Mouse (Mus musculus) stomach, embryonic 14.5 days (tissue): ENCODE measurements around the gene Ntm. TPM values are rescaled to one million over a fixed set of nuclear protein-coding genes. Genes with fewer than 3 reads are reported as not detected.

Source experiments
- ATAC-seq: fragments of 200-750 bp; cut with Nextera tagmentation; 2 replicates; pipeline ENCODE4 v1.8.0; 2017; ENCODE audit warnings: low read depth, moderate TSS enrichment; ENCODE audit not compliant: insufficient number of reproducible peaks, insufficient read depth, low FRiP score
- H3K27ac ChIP-seq: fragments of 300-500 bp; sonication (generic); 2 replicates; pipeline ENCODE4 v1.5.1; 2014; ENCODE audit warnings: mild to moderate bottlenecking, low read length, moderate library complexity, mixed read lengths
- H3K27me3 ChIP-seq: fragments of 300-500 bp; sonication (generic); 2 replicates; pipeline ENCODE4 v1.6.1; 2014; ENCODE audit warnings: low read length, control low read depth, mixed read lengths; ENCODE audit not compliant: control insufficient read depth, insufficient read depth
- H3K36me3 ChIP-seq: fragments of 300-500 bp; sonication (generic); 2 replicates; pipeline ENCODE4 v1.6.1; 2014; ENCODE audit warnings: mild to moderate bottlenecking, control low read depth, low read length, moderate library complexity, mixed read lengths; ENCODE audit not compliant: control insufficient read depth, insufficient read depth
- H3K4me1 ChIP-seq: fragments of 300-500 bp; sonication (generic); 2 replicates; pipeline ENCODE4 v1.6.1; 2014; ENCODE audit warnings: low read length, control low read depth, mixed read lengths; ENCODE audit not compliant: control insufficient read depth, insufficient read depth
- H3K4me2 ChIP-seq: fragments of 300-500 bp; sonication (generic); replicated peaks from 2 replicates; pipeline ENCODE4 v1.6.1; 2014; ENCODE audit warnings: low read depth, low read length, control low read depth
- H3K4me3 ChIP-seq: fragments of 300-500 bp; sonication (generic); 2 replicates; pipeline ENCODE4 v1.5.1; 2014; ENCODE audit warnings: low read depth, low read length, control low read depth
- H3K9ac ChIP-seq: fragments of 300-500 bp; sonication (generic); replicated peaks from 2 replicates; pipeline ENCODE4 v1.6.1; 2014; ENCODE audit warnings: low read depth, mild to moderate bottlenecking, control low read depth, low read length, moderate library complexity, mixed read lengths
- H3K9me3 ChIP-seq: fragments of 300-500 bp; sonication (generic); 2 replicates; pipeline ENCODE4 v1.6.1; 2016; ENCODE audit warnings: low read depth, low read length, control low read depth; ENCODE audit not compliant: control insufficient read depth
- WGBS: fragments of 180-500 bp; shearing (Covaris S2); extraction: QIAGEN DNeasy Blood & Tissue Kit; methylation state at CpG from one replicate; pipeline ENCODE4 v1.1.7; 2014; 5-methylcytosine and 5-hydroxymethylcytosine counted together
- polyA plus RNA-seq: library from polyadenylated mRNA; unstranded; fragments of >200 nt; fragmentation: Nextera tagmentation; extraction: Ambion mirVana; gene quantifications from 2 replicates; pipeline ENCODE4 v1.2.1, GENCODE M21; 2014

Gene Ntm
- polyA plus RNA-seq, 1 experiment from 2014 or later: 19.7 TPM

DNA sequence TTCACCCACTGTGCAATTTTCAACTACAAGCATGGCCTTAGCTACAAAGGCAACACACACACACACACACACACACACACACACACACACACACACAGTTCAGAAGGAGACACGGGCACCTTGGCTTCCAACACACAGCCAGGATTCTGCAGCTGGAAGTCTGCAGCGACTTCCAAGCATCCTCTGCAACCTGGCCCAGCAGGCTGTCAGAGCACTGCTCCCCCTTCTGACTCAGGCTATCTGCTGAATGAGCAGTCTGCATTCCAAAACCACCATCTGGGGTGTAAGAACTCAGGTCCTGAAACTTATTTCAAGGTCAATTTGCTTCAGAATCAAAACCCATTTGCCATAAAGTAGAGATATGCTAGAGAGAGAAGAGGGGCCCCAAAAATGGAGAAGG lies 246.1 kb downstream of the Ntm start:
- Histone ChIP-seq H3K27me3 (no peaks in the 10 kb centered on the region), H3K4me2 (no peak overlapping the region), H3K36me3 (no peaks in the 10 kb centered on the region), H3K4me3 (no peak overlapping the region), H3K4me1 (no peaks in the 10 kb centered on the region), H3K27ac (no peak overlapping the region), H3K9me3 (no peaks in the 10 kb centered on the region), H3K9ac (no peak overlapping the region)
- no peak for ATAC-seq
- 28% methylated on average over 2 of the region's 2 CpGs for WGBS

DNA sequence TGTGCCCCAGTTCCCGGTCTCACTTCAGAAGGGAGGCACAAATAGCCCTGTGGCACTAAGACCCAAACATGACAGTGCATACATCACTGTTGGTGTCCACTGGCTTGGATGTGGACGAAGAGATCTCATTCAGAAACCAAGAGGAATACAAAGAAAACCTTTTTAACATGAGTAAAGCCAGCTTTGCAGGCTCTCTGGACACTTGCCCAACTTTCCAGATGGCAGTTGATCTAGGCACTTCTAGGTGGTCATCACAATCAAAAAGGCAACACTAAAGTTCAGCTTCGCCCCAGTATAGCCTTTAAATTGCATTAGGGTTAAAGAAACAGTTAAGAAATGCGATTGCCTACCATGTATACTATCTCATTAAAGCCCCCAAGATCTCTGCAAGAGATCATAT lies 264.7 kb downstream of the Ntm start:
- Histone ChIP-seq H3K27ac (no peak overlapping the region), H3K4me1 (no peaks in the 10 kb centered on the region), H3K4me3 (no peak overlapping the region), H3K36me3 (no peaks in the 10 kb centered on the region), H3K9ac (no peak overlapping the region), H3K27me3 (no peaks in the 10 kb centered on the region), H3K9me3 (no peaks in the 10 kb centered on the region), H3K4me2 (no peak overlapping the region)
- ATAC-seq: no peak
- 85% methylated on average over 4 of the region's 4 CpGs for whole genome bisulfite sequencing

DNA sequence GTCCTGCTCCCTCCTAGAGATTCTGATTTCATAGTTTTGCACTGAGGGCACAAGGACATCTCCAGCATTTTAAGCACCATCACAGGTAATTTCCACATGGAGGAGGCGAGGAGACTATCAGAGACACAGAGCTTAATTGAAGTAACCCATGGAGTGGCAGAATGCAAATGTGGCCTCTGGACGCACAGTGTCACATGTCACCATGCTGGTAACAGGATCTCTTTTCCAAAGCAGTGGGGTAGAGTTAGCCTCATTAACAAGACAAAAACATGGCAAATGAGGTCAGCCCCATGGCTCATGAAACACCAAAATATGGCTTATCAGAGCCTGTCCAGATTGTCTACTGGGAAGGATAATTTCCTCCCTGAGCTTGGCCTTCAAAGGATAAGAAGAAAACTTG lies 268.8 kb downstream of the Ntm start:
- Histone ChIP-seq H3K9me3 (no peaks in the 10 kb centered on the region), H3K36me3 (no peaks in the 10 kb centered on the region), H3K4me3 (no peak overlapping the region), H3K27ac (no peak overlapping the region), H3K27me3 (no peaks in the 10 kb centered on the region), H3K9ac (no peak overlapping the region), H3K4me2 (no peak overlapping the region), H3K4me1 (no peaks in the 10 kb centered on the region)
- no peak for ATAC-seq
- 66% methylated on average over 2 of the region's 2 CpGs for WGBS

DNA sequence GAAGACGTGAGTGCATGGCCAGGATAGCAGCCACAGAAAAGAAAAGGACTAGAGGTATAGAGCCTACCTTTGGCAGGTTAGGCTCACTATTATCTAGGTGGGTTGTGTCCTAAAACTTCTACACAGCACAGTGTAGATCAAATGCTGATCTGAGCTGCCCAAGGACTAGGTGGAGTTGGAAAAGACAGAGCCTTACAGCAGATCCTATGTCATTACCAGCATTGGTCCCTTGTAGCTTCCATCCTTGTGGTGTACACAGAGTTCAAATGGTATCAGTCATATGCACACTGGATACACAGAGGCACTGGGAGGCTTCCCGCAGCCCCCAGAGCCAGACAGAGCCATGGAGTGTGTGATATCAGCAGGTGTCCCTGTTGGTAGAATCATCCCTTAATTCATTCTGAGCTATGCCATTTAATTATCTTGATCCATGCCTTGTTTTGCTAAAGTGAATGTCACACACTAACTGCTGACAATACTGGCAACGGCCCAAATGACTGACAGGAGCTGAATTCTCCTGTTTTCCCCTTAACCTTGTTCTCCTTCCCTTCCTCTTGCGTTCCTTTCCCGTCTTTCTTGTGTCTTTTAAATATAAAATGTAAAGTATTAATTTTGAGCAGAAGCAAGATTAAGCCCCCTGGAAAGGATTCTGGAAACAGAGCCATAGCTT lies 271.6 kb downstream of the Ntm start:
- no peak overlapping the region for H3K4me3 ChIP-seq
- no peaks in the 10 kb centered on the region for H3K27me3 ChIP-seq
- no peak overlapping the region for H3K9ac ChIP-seq
- no peaks in the 10 kb centered on the region for H3K36me3 ChIP-seq
- no peaks in the 10 kb centered on the region for H3K9me3 ChIP-seq
- no peaks in the 10 kb centered on the region for H3K4me1 ChIP-seq
- 82% methylated on average over 5 of the region's 5 CpGs for WGBS
- no peak overlapping the region for H3K4me2 ChIP-seq
- H3K27ac ChIP-seq: no peak overlapping the region
- no peak for ATAC-seq

DNA sequence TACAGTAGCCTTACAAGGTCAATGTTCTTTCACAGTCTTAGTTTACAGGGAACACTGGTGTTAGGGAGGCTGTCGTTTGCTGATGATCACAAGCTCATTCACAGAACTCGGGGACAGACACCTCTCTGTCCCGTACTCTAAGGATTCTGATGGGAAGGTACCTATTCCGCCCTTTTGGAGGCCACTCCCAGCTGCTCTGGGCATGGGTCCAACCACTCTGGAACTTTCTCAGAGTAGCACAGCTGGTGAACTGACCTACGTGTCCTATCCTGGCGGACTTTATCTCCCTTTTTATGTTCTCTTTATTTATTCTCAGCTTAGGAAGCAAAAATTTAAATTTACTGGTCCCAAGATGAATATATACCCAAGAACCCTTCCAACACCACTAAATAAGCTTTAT lies 280.7 kb downstream of the Ntm start:
- 65% methylated on average over 6 of the region's 6 CpGs for WGBS
- ATAC-seq: no peak

DNA sequence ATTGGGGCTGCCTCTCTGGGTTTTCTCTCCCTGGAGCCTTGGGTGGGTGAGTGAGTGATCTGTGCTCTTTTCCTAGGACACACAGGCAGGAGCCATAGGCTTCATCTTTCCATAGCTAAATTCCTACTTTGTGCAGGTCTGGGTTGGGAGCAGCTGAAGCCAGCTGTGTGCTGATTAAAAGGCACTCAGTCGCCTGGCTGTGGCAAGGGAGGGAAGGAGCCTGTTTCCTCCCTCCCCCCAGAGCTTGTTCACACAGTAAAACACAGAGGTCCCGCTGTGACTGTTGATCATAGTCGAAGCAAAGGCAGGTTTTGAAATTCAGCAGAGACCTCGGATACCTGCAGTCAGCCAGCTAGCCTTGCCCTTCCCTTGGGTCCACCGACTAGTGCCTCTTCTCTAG lies 282.3 kb downstream of the Ntm start:
- Histone ChIP-seq H3K4me3 (no peak overlapping the region), H3K9ac (no peak overlapping the region), H3K27me3 (no peaks in the 10 kb centered on the region), H3K4me2 (no peak overlapping the region), H3K27ac (no peak overlapping the region), H3K9me3 (no peaks in the 10 kb centered on the region), H3K4me1 (no peaks in the 10 kb centered on the region), H3K36me3 (no peaks in the 10 kb centered on the region)
- no peak for ATAC-seq
- 9% methylated on average over 5 of the region's 5 CpGs for WGBS

More for the DNA sequence above, 280.7 kb downstream of the Ntm start:
- no peaks in the 10 kb centered on the region for H3K9me3 ChIP-seq
- H3K36me3 ChIP-seq: no peaks in the 10 kb centered on the region
- no peaks in the 10 kb centered on the region for H3K27me3 ChIP-seq
- no peak overlapping the region for H3K4me2 ChIP-seq
- no peak overlapping the region for H3K9ac ChIP-seq
- no peak overlapping the region for H3K27ac ChIP-seq
- H3K4me3 ChIP-seq: no peak overlapping the region
- H3K4me1 ChIP-seq: no peaks in the 10 kb centered on the region

DNA sequence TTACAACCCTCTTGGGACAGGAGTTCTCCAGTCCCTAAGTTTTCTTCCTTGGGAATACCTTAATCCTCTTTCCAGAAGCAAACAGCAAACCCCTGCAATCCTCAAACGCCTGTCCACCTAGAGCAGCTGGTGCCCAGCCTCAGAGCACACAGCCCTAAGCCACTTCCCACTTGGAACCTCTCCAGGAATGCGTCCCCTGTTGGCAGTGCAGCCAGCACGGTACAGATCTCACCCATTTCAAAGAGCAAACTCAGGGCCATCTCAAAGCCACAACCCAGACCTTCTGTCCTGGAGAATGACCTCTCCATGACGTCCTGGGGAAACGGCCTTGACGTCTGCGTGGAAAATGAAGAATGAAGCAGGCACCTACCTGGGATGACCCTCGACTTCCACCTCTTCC lies 289.0 kb downstream of the Ntm start:
- H3K27ac ChIP-seq: no peak overlapping the region
- no peak overlapping the region for H3K9ac ChIP-seq
- no peak overlapping the region for H3K4me3 ChIP-seq
- no peaks in the 10 kb centered on the region for H3K36me3 ChIP-seq
- WGBS: 53% methylated on average over 8 of the region's 8 CpGs
- ATAC-seq: no peak
- H3K4me1 ChIP-seq: no peaks in the 10 kb centered on the region
- H3K27me3 ChIP-seq: no peaks in the 10 kb centered on the region
- H3K4me2 ChIP-seq: no peak overlapping the region
- no peaks in the 10 kb centered on the region for H3K9me3 ChIP-seq

DNA sequence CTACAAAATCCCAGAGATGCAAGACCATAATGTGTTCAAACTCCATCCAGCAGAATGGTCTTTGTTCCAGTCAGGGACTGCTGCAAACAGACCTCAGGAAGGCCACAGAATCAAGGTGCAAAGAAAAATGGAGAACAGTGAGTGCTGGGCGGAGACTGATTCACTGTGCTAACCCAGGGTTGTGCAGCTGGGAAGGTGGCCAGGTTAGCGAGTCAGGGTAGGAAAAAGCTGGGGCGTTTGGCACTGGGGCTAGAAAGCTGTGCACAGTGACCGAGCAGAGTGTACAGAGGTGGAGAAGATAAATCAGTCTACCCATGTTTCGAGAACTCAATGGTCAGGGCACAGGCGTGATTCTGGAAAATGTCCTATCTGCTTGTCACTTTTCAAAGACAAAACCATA lies 291.1 kb downstream of the Ntm start:
- Histone ChIP-seq H3K9me3 (no peaks in the 10 kb centered on the region), H3K4me3 (no peak overlapping the region), H3K4me1 (no peaks in the 10 kb centered on the region), H3K27ac (no peak overlapping the region), H3K4me2 (no peak overlapping the region), H3K27me3 (no peaks in the 10 kb centered on the region), H3K36me3 (no peaks in the 10 kb centered on the region), H3K9ac (no peak overlapping the region)
- WGBS: 72% methylated on average over 6 of the region's 6 CpGs
- no peak for ATAC-seq

DNA sequence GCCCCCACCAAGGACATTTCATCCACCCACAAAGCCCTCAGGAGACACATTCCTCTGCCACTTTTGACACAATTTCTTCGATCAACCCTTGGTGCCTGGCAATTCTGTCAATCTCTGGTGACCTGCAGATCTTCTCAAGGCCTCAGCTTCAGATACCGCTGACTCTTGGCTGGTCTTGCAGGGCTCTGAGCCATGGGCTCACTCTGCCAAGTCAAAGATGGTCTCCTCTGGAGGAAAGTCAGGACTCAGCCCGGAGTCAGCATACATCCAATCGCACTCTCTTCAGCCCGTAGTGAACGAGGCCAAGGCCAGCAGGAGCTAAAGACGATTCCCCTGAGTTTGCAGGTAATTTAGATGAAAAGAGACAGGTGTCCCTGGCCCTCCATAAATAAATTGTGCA lies 299.7 kb downstream of the Ntm start:
- H3K4me3 ChIP-seq: no peak overlapping the region
- H3K9ac ChIP-seq: no peak overlapping the region
- H3K4me2 ChIP-seq: no peak overlapping the region
- no peaks in the 10 kb centered on the region for H3K4me1 ChIP-seq
- no peak overlapping the region for H3K27ac ChIP-seq
- H3K27me3 ChIP-seq: no peaks in the 10 kb centered on the region
- no peak for ATAC-seq
- WGBS: 68% methylated on average over 7 of the region's 7 CpGs
- H3K36me3 ChIP-seq: no peaks in the 10 kb centered on the region
- no peaks in the 10 kb centered on the region for H3K9me3 ChIP-seq
